ENCODE assay signal across 9 mouse cellular contexts in the genomic region with DNA sequence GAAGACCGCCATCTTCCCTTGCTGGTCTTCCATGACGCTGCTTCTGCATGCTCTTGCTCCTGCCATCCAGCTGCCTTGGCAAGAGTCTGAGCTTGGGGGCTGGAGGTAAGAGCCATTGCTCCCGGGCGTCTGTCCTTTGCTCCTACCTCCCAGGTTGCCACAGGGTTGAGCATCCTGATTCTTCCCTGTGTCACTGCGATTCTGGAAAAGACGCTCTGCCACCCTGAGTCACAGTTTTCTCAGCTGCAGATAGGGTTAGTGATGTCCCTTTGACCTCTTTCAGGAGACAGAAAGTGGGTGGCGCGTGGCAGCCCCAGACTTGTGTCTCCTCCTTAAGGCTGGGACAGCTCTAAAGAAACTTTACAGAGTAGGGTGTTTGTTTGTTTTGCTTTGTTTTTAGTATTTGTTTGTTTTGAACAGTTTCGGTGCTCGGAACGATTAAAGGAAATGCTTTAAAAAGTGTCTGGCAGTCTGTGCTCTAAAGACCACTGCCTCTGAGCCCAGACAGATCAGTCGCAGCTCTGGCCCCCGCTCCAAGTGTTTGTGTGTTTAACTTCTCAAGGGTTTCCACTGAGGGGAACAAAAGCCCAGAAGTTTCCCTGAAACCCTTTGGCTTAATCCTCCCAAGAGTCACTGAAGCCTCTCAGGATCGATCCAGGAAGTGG.
A peak's percentile ranks its signal among the peaks of the same experiment; 100 is the strongest.
DNase-seq lines count a peak whose midpoint lies in the region; ATAC-seq and TF ChIP-seq lines count a peak whose summit lies in the region.
"Had no signal": no experiment of that assay in that cellular context is flagged by ENCODE, and none has a peak within 500 bp of the region (broad histone marks: within the 10 kb centered on the region; RNA-seq: fewer than 3 reads in every experiment).

No protein-coding gene starts in this region.

- H3K4me2 ChIP-seq in limb, embryonic 15.5 days, result no peak overlapping the region
- H3K4me2 ChIP-seq: forebrain, embryonic 13.5 days had no signal

- DNase-seq in kidney, adult 2 months, result peak; percentile 57
- no peak for DNase-seq in kidney, postnatal 14 days
- DNase-seq in adrenal gland, postnatal 14 days, result no peak
- DNase-seq: cerebellum, adult 11 months had no signal

- H3K9me3 ChIP-seq in limb, embryonic 15.5 days, result no peaks in the 10 kb centered on the region
- H3K9me3 ChIP-seq: forebrain, embryonic 13.5 days had no signal

- WGBS in kidney, adult 2 months, result 44% methylated on average over 14 of the region's 14 CpGs
- 48% methylated on average over 14 of the region's 14 CpGs for WGBS in limb, embryonic 15.5 days

- no peak overlapping the region for H3K4me3 ChIP-seq in kidney, adult 2 months (ENCODE audit: insufficient read depth, low read depth, low read length)
- H3K4me3 ChIP-seq in bone marrow macrophage, adult 2 months (ENCODE audit: insufficient read depth, low read length), result peak overlapping the region; percentile 12; the same call in 1 of the 2 replicates
- H3K4me3 ChIP-seq in limb, embryonic 15.5 days, result no peak overlapping the region
- H3K4me3 ChIP-seq: forebrain, embryonic 13.5 days had no signal

- peaks cover 46% of the 10 kb centered on the region for H3K4me1 ChIP-seq in kidney, adult 2 months (ENCODE audit: control insufficient read depth, insufficient read depth, low read length)
- peaks cover 25% of the 10 kb centered on the region for H3K4me1 ChIP-seq in bone marrow macrophage, adult 2 months (ENCODE audit: control insufficient read depth, insufficient read depth, low read length)
- peaks cover 42% of the 10 kb centered on the region for H3K4me1 ChIP-seq in limb, embryonic 15.5 days

- TF ChIP-seq POLR2A in kidney, adult 2 months (IDR thresholded peaks at IDR 0.05; ENCODE audit: low read depth, low read length), result no peak
- no peak for TF ChIP-seq POLR2A in bone marrow macrophage, adult 2 months (IDR thresholded peaks at IDR 0.05; ENCODE audit: borderline replicate concordance, low read depth, low read length)

- no peak overlapping the region for H3K9ac ChIP-seq in limb, embryonic 15.5 days
- H3K9ac ChIP-seq: forebrain, embryonic 13.5 days had no signal

- 0 out of 2 replicates have a peak, but pooled peaks have one; percentile 6 for ATAC-seq in common myeloid progenitor, adult 5-6 weeks (replicated peaks; ENCODE audit: low read depth, poor library complexity, severe bottlenecking)
- no peak for ATAC-seq in limb, embryonic 15.5 days (ENCODE audit: insufficient number of reproducible peaks, low FRiP score, low TSS enrichment, low read depth)
- no peak for ATAC-seq in activated CD4-positive, CD25-positive, alpha-beta regulatory T cell, adult 4 months

- H3K27ac ChIP-seq in kidney, adult 2 months (ENCODE audit: insufficient read depth, low read depth, low read length), result peak overlapping the region; percentile 91
- peak overlapping the region; percentile 77 for H3K27ac ChIP-seq in bone marrow macrophage, adult 2 months (ENCODE audit: insufficient read depth, low read depth, low read length)
- peak overlapping the region; percentile 78 for H3K27ac ChIP-seq in limb, embryonic 15.5 days
- H3K27ac ChIP-seq: forebrain, embryonic 13.5 days had no signal

- H3K27me3 ChIP-seq in kidney, adult 2 months (replicated peaks; ENCODE audit: control insufficient read depth, insufficient read depth, low read length), result no peaks in the 10 kb centered on the region
- H3K27me3 ChIP-seq in limb, embryonic 15.5 days, result no peaks in the 10 kb centered on the region

- H3K36me3 ChIP-seq in kidney, adult 2 months (ENCODE audit: control insufficient read depth, insufficient read depth, low read length), result no peaks in the 10 kb centered on the region
- H3K36me3 ChIP-seq in limb, embryonic 15.5 days, result no peaks in the 10 kb centered on the region

- no peak for TF ChIP-seq CTCF in kidney, adult 2 months (conservative IDR thresholded peaks at IDR 0.05; ENCODE audit: insufficient read depth, insufficient read length, low read depth, low read length)
- TF ChIP-seq CTCF in bone marrow macrophage, adult 2 months (IDR thresholded peaks at IDR 0.05; ENCODE audit: low read depth, low read length), result no peak
